Mouse (Mus musculus): Measurements from ENCODE around the gene Npr2. TPM values are rescaled to one million over a fixed set of nuclear protein-coding genes. Genes with fewer than 3 reads are reported as not detected.

Npr2 gene
- polyA plus RNA-seq, 1 experiment from 2014 or later = 10.8 TPM

DNA sequence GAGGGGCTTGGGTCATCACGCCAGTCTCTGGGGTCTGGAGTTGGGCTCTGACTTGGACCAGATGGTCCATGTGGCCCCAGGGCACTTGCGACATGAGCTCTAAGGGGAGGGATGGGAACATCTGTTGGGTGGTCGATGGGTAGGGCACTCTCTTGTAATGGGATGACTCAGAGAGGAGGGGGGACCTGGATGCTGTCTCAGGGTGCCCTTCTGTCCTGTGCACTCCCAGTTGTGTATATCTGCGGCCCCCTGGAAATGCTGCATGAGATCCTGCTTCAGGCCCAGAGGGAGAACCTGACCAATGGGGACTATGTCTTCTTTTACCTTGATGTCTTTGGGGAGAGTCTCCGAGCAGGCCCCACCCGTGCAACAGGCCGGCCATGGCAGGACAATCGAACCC, 1.6 kb downstream of the Npr2 start:
- peak; percentile 55 for DNase-seq (ENCODE audit: low spot score)
- WGBS = 81% methylated on average over 8 of the region's 8 CpGs
- H3K4me3 ChIP-seq (ENCODE audit: low read depth, low read length) = no peak overlapping the region

DNA sequence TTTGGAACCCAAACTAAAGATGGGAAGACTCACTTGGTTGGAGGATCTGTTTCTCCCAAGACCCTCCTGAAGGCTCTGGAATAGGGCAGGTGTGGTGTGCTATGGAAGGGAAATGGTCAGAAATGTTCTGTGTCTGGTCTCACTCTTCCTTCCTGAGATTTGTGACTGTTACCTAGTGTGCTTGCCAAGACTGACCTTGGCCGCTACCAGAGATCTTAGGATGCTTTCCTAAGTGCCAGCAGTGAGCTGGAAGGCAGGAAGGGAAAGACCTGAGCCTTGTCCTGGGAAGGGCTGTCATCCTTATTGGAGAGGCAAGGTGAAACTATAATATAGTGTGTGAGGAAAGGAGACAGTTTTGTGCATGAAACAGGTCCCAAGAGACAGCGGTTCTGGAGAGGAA, 2.0 kb downstream of the Npr2 start:
- ATAC-seq (replicated peaks; ENCODE audit: low FRiP score) = no peak
- H3K4me2 ChIP-seq (ENCODE audit: low read depth, low read length, severe bottlenecking) = no peak overlapping the region
- 95% methylated on average over 2 of the region's 2 CpGs for WGBS
- peaks cover 6% of the 10 kb centered on the region for H3K27me3 ChIP-seq (ENCODE audit: control insufficient read depth, insufficient read depth, low read length)
- H3K9me3 ChIP-seq (ENCODE audit: control insufficient read depth, low read length) = no peaks in the 10 kb centered on the region
- H3K9ac ChIP-seq (ENCODE audit: low read length) = no peak overlapping the region
- no peaks in the 10 kb centered on the region for H3K36me3 ChIP-seq (ENCODE audit: control insufficient read depth, insufficient read depth, low read length)
- no peak overlapping the region for H3K27ac ChIP-seq (ENCODE audit: low read depth, low read length)
- peaks cover 10% of the 10 kb centered on the region for H3K4me1 ChIP-seq (replicated peaks; ENCODE audit: control insufficient read depth, insufficient read depth, low read length)
- peak; percentile 37 for DNase-seq (ENCODE audit: low spot score)
- H3K4me3 ChIP-seq (ENCODE audit: low read depth, low read length) = no peak overlapping the region

More for the DNA sequence above, 1.6 kb downstream of the Npr2 start:
- Histone ChIP-seq H3K4me2 (ENCODE audit: low read depth, low read length, severe bottlenecking) (peak overlapping the region; percentile 5; the same call in 1 of the 2 replicates), H3K27ac (ENCODE audit: low read depth, low read length) (no peak overlapping the region), H3K36me3 (ENCODE audit: control insufficient read depth, insufficient read depth, low read length) (no peaks in the 10 kb centered on the region), H3K9me3 (ENCODE audit: control insufficient read depth, low read length) (no peaks in the 10 kb centered on the region), H3K4me1 (replicated peaks; ENCODE audit: control insufficient read depth, insufficient read depth, low read length) (peaks cover 10% of the 10 kb centered on the region), H3K9ac (ENCODE audit: low read length) (no peak overlapping the region), H3K27me3 (ENCODE audit: control insufficient read depth, insufficient read depth, low read length) (peaks cover 6% of the 10 kb centered on the region)
- ATAC-seq (replicated peaks; ENCODE audit: low FRiP score) = no peak

DNA sequence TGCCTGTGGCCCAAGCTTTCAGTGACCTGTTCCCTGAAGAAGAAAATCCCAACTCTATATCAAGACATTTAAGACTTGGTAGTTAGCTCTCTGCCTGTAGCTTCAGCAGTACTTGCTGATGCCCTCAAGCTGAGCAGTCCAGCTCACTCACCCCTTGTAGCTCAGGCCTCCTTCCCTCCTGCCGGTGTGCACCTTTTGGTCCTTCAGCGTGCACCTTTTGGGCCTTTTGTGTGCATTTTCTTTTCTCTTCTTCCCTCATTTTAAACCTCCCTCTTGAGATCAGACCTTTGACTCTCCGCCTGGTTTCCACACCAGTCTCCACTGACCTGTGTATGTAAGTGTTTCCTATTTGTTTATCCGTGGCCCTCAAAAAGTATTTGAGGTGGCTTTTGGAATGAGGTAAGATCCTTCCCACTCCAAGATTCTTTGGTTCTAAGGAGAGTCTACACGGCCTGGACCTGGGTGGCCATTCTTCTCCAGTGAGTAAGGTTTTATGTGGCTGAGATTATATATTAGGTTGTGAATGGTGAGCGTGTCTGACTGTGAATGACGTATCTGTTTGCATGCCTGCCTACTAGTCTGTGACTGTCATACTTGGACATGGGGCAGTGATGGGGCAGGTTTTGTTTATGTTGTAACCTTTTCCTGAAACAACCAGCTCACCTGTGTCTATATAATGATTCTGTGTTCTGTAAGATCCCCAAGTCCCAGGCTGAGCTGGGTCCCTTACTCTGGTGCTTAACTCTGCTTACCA, 3.1 kb downstream of the Npr2 start:
- 87% methylated on average over 7 of the region's 7 CpGs for WGBS
- H3K36me3 ChIP-seq (ENCODE audit: control insufficient read depth, insufficient read depth, low read length) = no peaks in the 10 kb centered on the region

DNA sequence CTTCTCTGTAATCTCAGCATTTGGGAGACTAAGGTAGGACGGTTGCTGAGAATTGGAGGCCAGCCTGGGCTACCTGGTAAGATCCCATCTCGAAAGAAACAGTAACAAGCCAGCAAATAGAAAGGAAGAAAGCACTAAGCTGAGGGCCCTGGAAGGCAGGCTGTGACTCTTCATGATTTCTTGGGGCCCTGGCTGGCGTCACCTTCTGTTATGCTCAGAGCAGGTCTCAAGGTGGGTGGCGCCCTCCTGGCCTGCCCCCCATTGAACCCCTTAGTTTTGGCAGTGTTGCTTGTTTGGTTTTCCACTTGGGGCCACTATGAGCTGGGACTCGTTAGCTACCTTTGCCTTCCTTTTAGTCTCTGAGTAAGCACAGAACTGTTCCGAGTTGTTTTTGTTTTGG, 5.0 kb downstream of the Npr2 start:
- peaks cover 5% of the 10 kb centered on the region for H3K4me1 ChIP-seq (replicated peaks; ENCODE audit: control insufficient read depth, insufficient read depth, low read length)
- H3K9ac ChIP-seq (ENCODE audit: low read length) = no peak overlapping the region
- ATAC-seq (replicated peaks; ENCODE audit: low FRiP score) (no peak), DNase-seq (ENCODE audit: low spot score) (peak; percentile 30)
- no peak overlapping the region for H3K4me2 ChIP-seq (ENCODE audit: low read depth, low read length, severe bottlenecking)
- H3K27me3 ChIP-seq (ENCODE audit: control insufficient read depth, insufficient read depth, low read length) = peaks cover 6% of the 10 kb centered on the region
- H3K27ac ChIP-seq (ENCODE audit: low read depth, low read length) = no peak overlapping the region
- no peaks in the 10 kb centered on the region for H3K9me3 ChIP-seq (ENCODE audit: control insufficient read depth, low read length)
- WGBS = 72% methylated on average over 6 of the region's 6 CpGs
- no peak overlapping the region for H3K4me3 ChIP-seq (ENCODE audit: low read depth, low read length)
- H3K36me3 ChIP-seq (ENCODE audit: control insufficient read depth, insufficient read depth, low read length) = no peaks in the 10 kb centered on the region

More for the DNA sequence above, 3.1 kb downstream of the Npr2 start:
- Histone ChIP-seq H3K27ac (ENCODE audit: low read depth, low read length) (no peak overlapping the region), H3K27me3 (ENCODE audit: control insufficient read depth, insufficient read depth, low read length) (peaks cover 6% of the 10 kb centered on the region), H3K4me3 (ENCODE audit: low read depth, low read length) (no peak overlapping the region), H3K9ac (ENCODE audit: low read length) (no peak overlapping the region), H3K9me3 (ENCODE audit: control insufficient read depth, low read length) (no peaks in the 10 kb centered on the region), H3K4me1 (replicated peaks; ENCODE audit: control insufficient read depth, insufficient read depth, low read length) (peaks cover 10% of the 10 kb centered on the region), H3K4me2 (ENCODE audit: low read depth, low read length, severe bottlenecking) (no peak overlapping the region)
- DNase-seq (ENCODE audit: low spot score) = peak; percentile 30
- no peak for ATAC-seq (replicated peaks; ENCODE audit: low FRiP score)

DNA sequence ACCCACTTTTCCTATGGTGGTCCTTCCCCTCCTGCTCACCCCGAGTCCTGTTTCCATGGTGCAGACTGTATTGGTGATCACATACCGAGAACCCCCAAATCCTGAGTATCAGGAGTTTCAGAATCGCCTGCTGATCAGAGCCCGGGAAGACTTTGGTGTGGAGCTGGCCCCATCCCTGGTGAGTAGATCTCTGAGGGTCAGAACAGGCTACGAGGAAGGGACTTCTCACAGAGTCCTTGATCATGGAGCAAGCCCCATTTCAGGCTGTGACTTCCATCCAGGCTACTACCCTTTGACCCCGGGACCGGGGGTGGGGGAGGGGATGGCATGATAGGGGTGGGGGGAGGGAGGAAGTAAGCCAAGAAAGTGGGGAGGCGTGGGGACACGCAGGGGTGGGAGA, 8.3 kb downstream of the Npr2 start:
- ATAC-seq (replicated peaks; ENCODE audit: low FRiP score) (no peak), DNase-seq (ENCODE audit: low spot score) (peak; percentile 37)
- H3K27ac ChIP-seq (ENCODE audit: low read depth, low read length) = no peak overlapping the region
- H3K4me3 ChIP-seq (ENCODE audit: low read depth, low read length) = no peak overlapping the region
- no peaks in the 10 kb centered on the region for H3K36me3 ChIP-seq (ENCODE audit: control insufficient read depth, insufficient read depth, low read length)
- H3K4me1 ChIP-seq (replicated peaks; ENCODE audit: control insufficient read depth, insufficient read depth, low read length) = no peaks in the 10 kb centered on the region
- 78% methylated on average over 9 of the region's 9 CpGs for WGBS
- H3K27me3 ChIP-seq (ENCODE audit: control insufficient read depth, insufficient read depth, low read length) = no peaks in the 10 kb centered on the region
- H3K9me3 ChIP-seq (ENCODE audit: control insufficient read depth, low read length) = no peaks in the 10 kb centered on the region
- no peak overlapping the region for H3K4me2 ChIP-seq (ENCODE audit: low read depth, low read length, severe bottlenecking)
- no peak overlapping the region for H3K9ac ChIP-seq (ENCODE audit: low read length)

DNA sequence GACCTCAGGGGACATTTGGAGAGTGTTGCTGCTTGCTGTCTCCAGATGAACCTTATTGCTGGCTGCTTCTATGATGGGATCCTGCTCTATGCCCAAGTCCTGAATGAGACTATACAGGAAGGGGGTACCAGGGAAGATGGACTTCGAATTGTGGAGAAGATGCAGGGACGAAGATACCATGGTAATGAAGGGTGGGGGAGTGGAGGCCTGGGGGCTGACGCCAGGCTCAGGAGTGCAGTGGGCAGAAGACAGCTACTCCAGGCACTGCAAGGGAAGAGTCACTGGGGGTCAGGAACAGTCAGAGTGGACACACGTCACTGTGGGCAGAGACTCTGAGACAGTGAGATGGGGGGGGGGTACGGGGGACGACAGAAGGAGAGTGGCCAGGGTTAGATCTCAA, 8.8 kb downstream of the Npr2 start:
- H3K9me3 ChIP-seq (ENCODE audit: control insufficient read depth, low read length) = no peaks in the 10 kb centered on the region
- H3K36me3 ChIP-seq (ENCODE audit: control insufficient read depth, insufficient read depth, low read length) = no peaks in the 10 kb centered on the region
- no peak for ATAC-seq (replicated peaks; ENCODE audit: low FRiP score)
- H3K4me3 ChIP-seq (ENCODE audit: low read depth, low read length) = no peak overlapping the region
- H3K9ac ChIP-seq (ENCODE audit: low read length) = no peak overlapping the region
- no peak overlapping the region for H3K4me2 ChIP-seq (ENCODE audit: low read depth, low read length, severe bottlenecking)
- DNase-seq (ENCODE audit: low spot score) = peak; percentile 11
- 83% methylated on average over 6 of the region's 6 CpGs for WGBS
- no peaks in the 10 kb centered on the region for H3K4me1 ChIP-seq (replicated peaks; ENCODE audit: control insufficient read depth, insufficient read depth, low read length)
- H3K27ac ChIP-seq (ENCODE audit: low read depth, low read length) = no peak overlapping the region
- no peaks in the 10 kb centered on the region for H3K27me3 ChIP-seq (ENCODE audit: control insufficient read depth, insufficient read depth, low read length)

DNA sequence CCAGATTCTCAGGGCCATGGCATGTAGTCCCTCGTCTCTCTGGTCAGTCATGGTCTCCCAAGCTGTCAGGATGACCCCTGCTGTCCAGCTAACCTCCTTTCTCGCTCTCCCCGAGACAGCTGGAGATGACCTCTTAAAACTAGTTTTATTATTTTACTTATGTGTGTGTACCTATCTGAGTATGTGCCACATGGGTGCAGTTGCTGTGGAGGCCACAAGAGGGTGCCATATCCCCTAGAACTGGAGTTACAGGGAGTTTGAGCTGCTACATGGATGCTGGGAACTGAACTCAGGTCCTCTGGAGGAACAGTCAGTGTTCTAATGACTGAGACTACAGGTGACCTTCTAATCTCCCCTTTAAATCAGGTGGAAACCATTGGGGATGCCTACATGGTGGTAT, 18.0 kb downstream of the Npr2 start:
- Histone ChIP-seq H3K4me1 (replicated peaks; ENCODE audit: control insufficient read depth, insufficient read depth, low read length) (peaks cover 2% of the 10 kb centered on the region; the same call in 1 of the 2 replicates), H3K27me3 (ENCODE audit: control insufficient read depth, insufficient read depth, low read length) (no peaks in the 10 kb centered on the region), H3K9me3 (ENCODE audit: control insufficient read depth, low read length) (peaks cover 4% of the 10 kb centered on the region; the same call in 1 of the 2 replicates), H3K27ac (ENCODE audit: low read depth, low read length) (no peak overlapping the region), H3K4me2 (ENCODE audit: low read depth, low read length, severe bottlenecking) (no peak overlapping the region), H3K36me3 (ENCODE audit: control insufficient read depth, insufficient read depth, low read length) (no peaks in the 10 kb centered on the region), H3K9ac (ENCODE audit: low read length) (no peak overlapping the region), H3K4me3 (ENCODE audit: low read depth, low read length) (no peak overlapping the region)
- WGBS = 94% methylated on average over 3 of the region's 3 CpGs
- DNase-seq (ENCODE audit: low spot score) (no peak), ATAC-seq (replicated peaks; ENCODE audit: low FRiP score) (no peak)

DNA sequence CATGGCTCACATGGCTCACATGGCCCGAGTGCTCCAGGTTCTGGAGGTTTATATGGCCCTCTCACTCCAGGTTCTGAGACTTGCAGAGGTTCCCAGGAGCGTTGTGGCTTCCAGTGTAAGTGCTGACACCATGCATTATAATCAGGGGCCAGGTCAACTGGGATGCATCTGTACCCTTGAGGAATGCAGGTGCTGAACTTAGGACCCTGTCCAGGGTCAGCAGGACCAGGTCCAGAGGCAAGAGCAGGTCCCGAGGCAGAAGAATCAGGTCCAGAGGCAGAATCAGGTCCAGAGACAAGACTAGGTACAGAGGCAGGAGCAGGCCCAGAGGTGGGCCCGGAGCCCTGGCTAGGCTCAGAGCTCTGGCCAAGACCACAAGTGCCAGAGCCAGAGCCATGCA, 21.0 kb downstream of the Npr2 start:
- no peaks in the 10 kb centered on the region for H3K36me3 ChIP-seq (ENCODE audit: control insufficient read depth, insufficient read depth, low read length)

More for the DNA sequence above, 21.0 kb downstream of the Npr2 start:
- Histone ChIP-seq H3K4me3 (ENCODE audit: low read depth, low read length) (no peak overlapping the region), H3K4me2 (ENCODE audit: low read depth, low read length, severe bottlenecking) (peak overlapping the region; percentile 45; the same call in 1 of the 2 replicates), H3K27ac (ENCODE audit: low read depth, low read length) (no peak overlapping the region), H3K9ac (ENCODE audit: low read length) (no peak overlapping the region), H3K4me1 (replicated peaks; ENCODE audit: control insufficient read depth, insufficient read depth, low read length) (peaks cover 4% of the 10 kb centered on the region; the same call in 1 of the 2 replicates), H3K27me3 (ENCODE audit: control insufficient read depth, insufficient read depth, low read length) (no peaks in the 10 kb centered on the region), H3K9me3 (ENCODE audit: control insufficient read depth, low read length) (peaks cover 4% of the 10 kb centered on the region; the same call in 1 of the 2 replicates)
- 93% methylated on average over 4 of the region's 4 CpGs for WGBS
- ATAC-seq (replicated peaks; ENCODE audit: low FRiP score) (no peak), DNase-seq (ENCODE audit: low spot score) (no peak)

All from forebrain, embryonic 11.5 days (tissue).